Mouse (Mus musculus) lung, postnatal 0 days (tissue): ENCODE data around the gene Cdkl4. TPM values are rescaled to one million over a fixed set of nuclear protein-coding genes. Genes with fewer than 3 reads are reported as not detected.
"Not testable (repeated sequence)": the region's sequence is repeated elsewhere in the genome, so short reads cannot be mapped to it uniquely, and the experiment has no call there.

Experiments
- ATAC-seq: fragments of 200-750 bp; cut with Nextera tagmentation; 2 replicates; pipeline ENCODE4 v1.8.0; 2017; ENCODE audit warnings: moderate library complexity
- DNase-seq: peaks from one replicate; pipeline ENCODE4 v3.0.0-alpha.2; 2016; ENCODE audit warnings: low spot score
- H3K27ac ChIP-seq: fragments of 300-500 bp; sonication (generic); 2 replicates; pipeline ENCODE4 v1.5.1; 2014; ENCODE audit warnings: antibody characterized with exemption, mild to moderate bottlenecking, low read length, mixed read lengths
- H3K27me3 ChIP-seq: fragments of 300-500 bp; sonication (generic); replicated peaks from 2 replicates; pipeline ENCODE4 v1.6.1; 2014; ENCODE audit warnings: low read length, mixed read lengths; ENCODE audit not compliant: insufficient read depth
- H3K36me3 ChIP-seq: fragments of 300-500 bp; sonication (generic); 2 replicates; pipeline ENCODE4 v1.6.1; 2014; ENCODE audit warnings: low read length, mixed read lengths; ENCODE audit not compliant: insufficient read depth
- H3K4me1 ChIP-seq: fragments of 300-500 bp; sonication (generic); 2 replicates; pipeline ENCODE4 v1.6.1; 2014; ENCODE audit warnings: antibody characterized with exemption, low read depth, low read length, mixed read lengths; ENCODE audit not compliant: insufficient read depth
- H3K4me2 ChIP-seq: fragments of 300-500 bp; sonication (generic); replicated peaks from 2 replicates; pipeline ENCODE4 v1.6.1; 2014; ENCODE audit warnings: low read depth, mild to moderate bottlenecking, low read length, moderate library complexity, mixed read lengths
- H3K4me3 ChIP-seq: fragments of 300-500 bp; sonication (generic); 2 replicates; pipeline ENCODE4 v1.5.1; 2014; ENCODE audit warnings: low read depth, low read length
- H3K9ac ChIP-seq: fragments of 300-500 bp; sonication (generic); replicated peaks from 2 replicates; pipeline ENCODE4 v1.6.1; 2014; ENCODE audit warnings: low read depth, mild to moderate bottlenecking
- H3K9me3 ChIP-seq: fragments of 300-500 bp; sonication (generic); 2 replicates; pipeline ENCODE4 v1.6.1; 2016; ENCODE audit warnings: low read length, mixed read lengths
- CTCF ChIP-seq: IDR thresholded peaks from 2 replicates; pipeline ENCODE4 v1.5.1; 2016; ENCODE audit warnings: antibody characterized with exemption, mild to moderate bottlenecking
- EP300 ChIP-seq: IDR thresholded peaks from 2 replicates; pipeline ENCODE4 v1.6.1; 2016; ENCODE audit warnings: antibody characterized with exemption, mild to moderate bottlenecking, control low read depth
- WGBS: fragments of 180-500 bp; shearing (Covaris S2); extraction: QIAGEN DNeasy Blood & Tissue Kit; methylation state at CpG from one replicate; pipeline ENCODE4 v1.1.7; 2014; 5-methylcytosine and 5-hydroxymethylcytosine counted together
- polyA plus RNA-seq: library from polyadenylated mRNA; unstranded; fragments of >200 nt; fragmentation: Nextera tagmentation; extraction: Ambion mirVana; gene quantifications from 2 replicates; pipeline ENCODE4 v1.2.1, GENCODE M21; 2015

Cdkl4 gene
- polyA plus RNA-seq, 1 experiment from 2014 or later: 3.4 TPM

DNA sequence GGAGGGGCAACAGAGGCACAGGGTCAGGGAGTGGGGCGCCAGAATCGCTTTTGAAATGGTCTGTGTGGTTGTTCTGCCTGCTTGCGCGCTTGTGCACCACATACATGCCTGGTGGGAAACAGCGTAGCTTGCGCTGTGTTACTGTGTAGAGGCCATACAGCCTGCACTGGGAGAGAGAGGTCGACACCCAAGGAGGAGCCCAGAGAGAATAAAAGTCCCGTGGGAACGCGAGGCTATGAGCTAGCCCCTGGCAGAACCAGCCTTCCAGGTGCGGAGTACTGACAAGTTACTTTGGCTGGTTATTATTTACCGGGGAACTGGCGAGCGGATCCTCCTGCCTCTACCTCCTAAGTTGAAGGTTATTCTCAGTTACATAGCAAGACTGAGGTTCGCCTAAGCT is 26.6 kb downstream of the Cdkl4 start:
- no peaks in the 10 kb centered on the region for H3K36me3 ChIP-seq
- no peaks in the 10 kb centered on the region for H3K27me3 ChIP-seq
- no peaks in the 10 kb centered on the region; the same call in 1 of the 2 replicates for H3K4me1 ChIP-seq
- 79% methylated on average over 15 of the region's 15 CpGs for WGBS
- no peak overlapping the region for H3K9ac ChIP-seq
- H3K9me3 ChIP-seq: no peaks in the 10 kb centered on the region
- H3K4me3 ChIP-seq: no peak overlapping the region
- no peak overlapping the region for H3K27ac ChIP-seq
- ATAC-seq (no peak), DNase-seq (no peak)
- no peak overlapping the region for H3K4me2 ChIP-seq
- TF ChIP-seq EP300 (no peak), CTCF (no peak)

GRCm38 (mm10) chr17:80546846-80547245 is 30.8 kb downstream of the Cdkl4 start:
- Histone ChIP-seq H3K36me3 (no peaks in the 10 kb centered on the region), H3K27ac (no peak overlapping the region), H3K4me3 (no peak overlapping the region), H3K4me2 (no peak overlapping the region), H3K9ac (no peak overlapping the region), H3K4me1 (no peaks in the 10 kb centered on the region), H3K9me3 (no peaks in the 10 kb centered on the region), H3K27me3 (no peaks in the 10 kb centered on the region)
- TF ChIP-seq EP300 (no peak), CTCF (no peak)
- ATAC-seq (no peak), DNase-seq (no peak)
- WGBS: 83% methylated on average over 2 of the region's 2 CpGs

DNA sequence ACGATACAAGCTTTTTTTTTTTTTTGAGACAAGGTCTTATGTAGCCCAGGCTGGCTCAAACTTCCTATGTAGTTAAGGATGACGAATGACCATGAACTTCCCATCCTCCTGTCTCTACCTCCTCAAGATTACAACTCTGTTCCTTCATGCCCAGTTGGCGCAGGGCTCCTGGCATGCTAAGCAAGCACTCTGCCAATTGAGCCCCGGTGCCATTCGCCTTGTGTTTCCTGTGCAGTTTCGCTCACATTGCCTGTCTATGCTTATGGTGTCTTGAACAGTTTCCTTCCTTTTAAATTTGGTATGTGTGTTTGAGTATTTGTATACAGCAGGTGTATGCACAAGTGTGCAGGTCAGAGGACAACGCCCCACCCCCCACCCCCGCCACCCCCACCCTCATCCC is 31.4 kb downstream of the Cdkl4 start:
- Histone ChIP-seq H3K36me3 (no peaks in the 10 kb centered on the region), H3K27ac (no peak overlapping the region), H3K27me3 (no peaks in the 10 kb centered on the region), H3K4me3 (no peak overlapping the region), H3K4me1 (no peaks in the 10 kb centered on the region), H3K9me3 (no peaks in the 10 kb centered on the region), H3K4me2 (no peak overlapping the region), H3K9ac (no peak overlapping the region)
- 77% methylated on average over 8 of the region's 8 CpGs for WGBS
- no peak for ATAC-seq
- TF ChIP-seq CTCF (no peak), EP300 (no peak)
- DNase-seq: no peak

DNA sequence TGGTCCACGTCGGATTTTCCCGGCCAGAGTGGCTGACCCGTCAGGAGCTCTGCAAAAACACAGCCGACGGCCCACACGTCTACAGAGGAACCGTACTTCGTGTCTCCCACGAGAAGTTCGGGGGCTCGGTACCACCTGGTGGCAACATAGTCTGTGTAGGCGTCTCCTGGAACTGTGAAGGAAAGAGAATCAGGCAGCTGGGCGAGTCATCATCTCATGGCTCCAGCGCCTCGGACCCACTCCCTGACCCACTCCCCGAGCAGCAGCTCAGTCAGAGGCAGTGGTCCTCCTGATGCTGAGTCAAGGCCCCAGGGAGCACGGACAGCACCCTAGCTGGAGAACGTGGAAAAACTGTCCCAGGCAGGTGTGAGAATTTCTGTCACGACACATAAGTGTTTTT is 34.0 kb downstream of the Cdkl4 start:
- Histone ChIP-seq H3K9me3 (no peaks in the 10 kb centered on the region), H3K4me2 (no peak overlapping the region), H3K36me3 (no peaks in the 10 kb centered on the region), H3K4me3 (no peak overlapping the region), H3K4me1 (no peaks in the 10 kb centered on the region), H3K27me3 (no peaks in the 10 kb centered on the region), H3K9ac (no peak overlapping the region), H3K27ac (no peak overlapping the region)
- ATAC-seq: no peak
- no peak for DNase-seq
- WGBS: 72% methylated on average over 20 of the region's 20 CpGs
- TF ChIP-seq CTCF: no peak
- TF ChIP-seq EP300: no peak

DNA sequence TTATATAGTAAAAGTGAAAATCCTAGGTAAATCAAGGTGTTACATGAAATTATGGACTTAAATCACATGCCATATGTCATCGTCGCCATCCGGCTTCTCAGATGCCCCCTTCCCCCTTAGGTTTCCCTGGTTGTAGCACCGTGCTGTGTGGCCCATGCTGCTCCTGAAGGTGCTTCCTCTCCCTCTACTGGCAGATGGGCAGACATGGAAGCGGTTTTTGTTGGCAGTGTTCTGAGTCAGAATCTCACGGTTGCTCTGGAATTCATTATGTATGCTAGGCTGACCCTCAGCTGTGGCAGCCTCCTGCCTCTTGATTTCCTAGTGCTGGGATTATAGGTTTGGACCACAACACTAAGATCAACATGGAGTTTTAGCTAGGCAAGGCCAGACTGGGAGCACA is 40.5 kb downstream of the Cdkl4 start:
- H3K9me3 ChIP-seq: no peaks in the 10 kb centered on the region
- no peaks in the 10 kb centered on the region for H3K27me3 ChIP-seq
- ATAC-seq: no peak
- 66% methylated on average over 6 of the region's 6 CpGs for WGBS
- no peak overlapping the region for H3K4me3 ChIP-seq
- H3K4me1 ChIP-seq: no peaks in the 10 kb centered on the region
- no peak overlapping the region for H3K4me2 ChIP-seq
- TF ChIP-seq CTCF (no peak; the same call in 1 of the 2 replicates), EP300 (no peak)
- no peak for DNase-seq
- H3K9ac ChIP-seq: no peak overlapping the region
- H3K36me3 ChIP-seq: no peaks in the 10 kb centered on the region
- H3K27ac ChIP-seq: no peak overlapping the region

GRCm38 (mm10) chr17:80535633-80536032 is 42.0 kb downstream of the Cdkl4 start:
- Histone ChIP-seq H3K4me1 (no peaks in the 10 kb centered on the region), H3K27me3 (no peaks in the 10 kb centered on the region), H3K36me3 (no peaks in the 10 kb centered on the region), H3K9me3 (no peaks in the 10 kb centered on the region), H3K27ac (no peak overlapping the region), H3K9ac (no peak overlapping the region), H3K4me2 (no peak overlapping the region), H3K4me3 (no peak overlapping the region)
- TF ChIP-seq CTCF: no peak
- no peak for TF ChIP-seq EP300
- DNase-seq (no peak), ATAC-seq (no peak)
- 43% methylated on average over 6 of the region's 6 CpGs for WGBS

DNA sequence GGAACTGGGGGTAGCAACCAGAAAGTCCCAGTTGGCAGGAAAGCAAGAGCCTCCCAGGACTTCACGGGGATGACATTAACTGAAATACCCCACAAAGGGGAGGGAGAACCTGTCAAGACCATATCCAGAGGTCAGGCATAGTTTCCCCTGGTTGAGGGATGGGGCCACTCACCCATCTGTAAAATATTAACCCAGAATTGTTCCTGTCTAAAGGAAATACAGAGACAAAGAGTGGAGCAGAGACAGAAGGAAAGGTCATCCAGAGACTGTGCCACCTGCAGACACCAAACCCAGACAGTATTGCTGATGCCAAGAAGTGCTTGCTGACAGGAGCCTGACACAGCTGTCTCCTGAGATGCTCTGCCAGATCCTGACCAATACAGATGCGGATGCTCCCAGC is 46.3 kb downstream of the Cdkl4 start:
- not testable (repeated sequence) for H3K4me3 ChIP-seq, H3K9me3 ChIP-seq, DNase-seq, ATAC-seq, H3K27ac ChIP-seq, H3K4me2 ChIP-seq, H3K36me3 ChIP-seq, H3K4me1 ChIP-seq, H3K27me3 ChIP-seq, H3K9ac ChIP-seq
- WGBS: 51% methylated on average over 2 of the region's 2 CpGs
